Mouse (Mus musculus) adrenal gland, postnatal 14 days (tissue): ENCODE results near the gene Ptbp1. TPM values are rescaled to one million over a fixed set of nuclear protein-coding genes. Genes with fewer than 3 reads are reported as not detected.

Experiments
- DNase-seq: peaks from one replicate; pipeline ENCODE4 v3.0.0; 2021; ENCODE audit warnings: mixed read lengths
- total RNA-seq: library from RNA; stranded (reverse); gene quantifications from 2 replicates; pipeline ENCODE4 v1.2.3, GENCODE M21; 2021

The Ptbp1 gene
- total RNA-seq, 1 experiment from 2014 or later = 302 TPM

DNA sequence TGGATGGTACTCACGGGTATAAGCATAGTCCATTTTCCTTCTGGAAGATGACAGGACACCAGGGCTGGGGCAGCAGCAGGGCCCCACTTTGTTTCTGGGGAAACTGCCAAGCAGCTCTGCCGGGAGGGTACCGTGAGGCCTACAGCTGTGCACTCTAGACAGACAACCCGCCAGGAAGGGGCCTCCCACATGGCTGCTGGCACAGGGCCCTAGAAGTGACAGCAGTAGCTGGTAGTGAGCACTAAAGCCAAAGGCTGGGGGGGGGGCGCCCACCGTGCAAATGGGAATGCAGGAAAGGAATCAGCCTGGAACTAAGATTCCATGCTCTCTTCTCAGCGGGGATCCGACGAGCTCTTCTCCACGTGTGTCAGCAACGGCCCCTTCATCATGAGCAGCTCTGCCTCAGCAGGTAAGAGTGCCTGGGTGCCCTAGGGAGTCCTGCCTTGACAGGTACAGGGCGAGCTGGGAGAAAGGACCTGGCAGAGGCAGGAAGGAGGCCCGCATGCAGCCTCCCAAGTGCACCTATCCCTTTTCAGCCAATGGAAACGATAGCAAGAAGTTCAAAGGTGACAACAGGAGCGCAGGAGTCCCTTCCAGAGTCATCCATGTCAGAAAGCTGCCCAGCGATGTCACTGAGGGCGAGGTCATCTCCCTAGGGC, 4.3 kb downstream of the Ptbp1 start:
- peak; percentile 81 for DNase-seq

GRCm38 (mm10) chr10:79859116-79859515, 4.9 kb downstream of the Ptbp1 start:
- no peak for DNase-seq

GRCm38 (mm10) chr10:79860079-79860911, 6.1 kb downstream of the Ptbp1 start:
- no peak for DNase-seq

- no peak for DNase-seq
Measured at GRCm38 (mm10) chr10:79861230-79862048, 7.2 kb downstream of the Ptbp1 start.

- no peak for DNase-seq
Measured at GRCm38 (mm10) chr10:79862049-79862788, 8.0 kb downstream of the Ptbp1 start.

DNA sequence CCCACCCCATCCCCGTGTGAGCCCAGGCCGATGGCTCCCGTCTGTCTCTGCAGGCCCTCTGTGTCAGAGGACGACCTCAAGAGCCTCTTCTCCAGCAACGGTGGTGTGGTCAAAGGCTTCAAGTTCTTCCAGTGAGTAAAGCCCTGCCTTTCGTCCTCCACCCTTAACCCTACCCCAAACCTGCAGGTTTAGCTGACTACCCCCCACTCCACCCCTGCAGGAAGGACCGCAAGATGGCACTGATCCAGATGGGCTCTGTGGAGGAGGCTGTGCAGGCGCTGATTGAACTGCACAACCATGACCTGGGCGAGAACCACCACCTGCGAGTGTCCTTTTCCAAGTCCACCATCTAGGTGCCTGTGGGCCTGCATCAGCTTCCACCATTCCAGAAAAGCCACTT, 8.7 kb downstream of the Ptbp1 start:
- DNase-seq = no peak

DNA sequence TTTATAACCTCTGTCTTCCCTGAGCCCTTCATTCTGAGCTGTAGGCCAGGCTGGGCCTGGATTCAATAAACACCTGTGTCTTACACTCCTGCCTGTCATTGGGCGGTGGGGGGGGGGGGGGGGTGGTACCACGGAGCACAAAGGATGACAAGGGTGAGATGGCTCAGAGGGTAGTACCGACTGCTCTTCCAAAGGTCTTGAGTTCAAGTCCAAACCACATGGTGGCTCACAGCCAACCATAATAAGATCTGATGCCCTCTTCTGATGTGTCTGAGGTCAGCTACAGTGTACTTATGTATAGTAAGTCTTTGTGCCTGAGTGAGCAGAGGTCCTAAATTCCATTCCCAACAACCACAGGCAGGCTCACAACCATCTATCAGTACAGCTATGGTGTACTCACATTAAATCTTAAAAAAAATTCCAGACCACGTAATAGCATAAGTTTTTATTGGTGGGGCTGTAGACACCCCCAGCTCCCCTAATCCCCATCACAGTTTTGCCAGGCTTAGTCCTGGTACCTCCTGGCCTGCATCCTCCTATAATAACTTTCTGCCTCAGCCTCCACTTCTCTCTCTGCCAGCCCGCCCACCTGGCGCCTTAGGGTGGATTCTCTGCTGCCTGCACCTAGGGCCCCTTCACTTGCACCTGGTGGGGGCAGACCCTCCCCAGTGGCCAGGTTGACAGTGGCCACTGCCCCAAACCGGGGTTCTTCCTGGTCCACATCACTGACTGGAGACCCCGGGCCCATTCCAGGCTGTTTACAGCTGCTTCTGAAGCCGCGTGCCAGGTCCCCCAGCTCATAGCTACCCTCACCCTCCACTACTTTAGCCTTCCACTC, 10.3 kb downstream of the Ptbp1 start:
- no peak for DNase-seq

DNA sequence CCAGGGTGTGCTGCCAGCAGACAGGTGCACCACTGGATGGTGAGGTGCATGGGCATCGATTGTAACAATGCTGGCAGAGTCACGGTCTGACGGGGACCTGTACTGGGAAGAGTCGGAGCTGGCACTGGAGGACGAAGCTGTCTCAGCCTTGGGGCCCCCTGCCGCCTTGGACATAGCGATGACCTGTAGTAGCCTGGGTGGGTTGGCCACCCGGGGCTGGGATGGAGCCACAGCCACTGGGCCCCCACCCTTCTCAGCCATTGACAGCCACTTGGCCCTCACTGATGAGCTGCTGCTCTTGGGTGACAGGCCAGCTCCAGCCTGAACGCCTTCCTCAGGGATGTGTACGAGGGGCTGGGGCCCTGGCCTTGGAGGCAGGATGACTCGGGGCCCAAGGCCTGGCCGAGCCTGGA, 11.0 kb downstream of the Ptbp1 start:
- DNase-seq = peak; percentile 52

- peak; percentile 70 for DNase-seq
Measured at GRCm38 (mm10) chr10:79865801-79866295, 11.6 kb downstream of the Ptbp1 start.

DNA sequence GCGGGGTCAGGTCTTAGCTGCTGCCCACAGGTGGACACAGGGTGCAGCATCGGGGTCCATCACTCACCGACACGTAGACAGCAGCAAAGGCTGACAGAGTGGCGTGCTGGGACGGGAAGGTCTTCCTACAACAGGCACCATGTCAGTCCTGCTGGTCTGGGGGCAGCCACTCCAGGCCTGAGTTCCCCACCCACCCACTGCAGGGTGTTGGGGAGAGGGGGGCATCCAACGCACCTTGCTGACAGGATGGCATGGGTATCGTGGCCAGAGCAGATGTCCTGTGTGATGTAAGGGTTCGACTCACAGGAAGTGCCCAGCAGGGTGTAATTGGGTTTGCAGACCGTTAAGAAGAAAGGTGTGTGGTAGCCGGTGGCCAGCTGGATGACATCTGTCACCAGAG, 12.4 kb downstream of the Ptbp1 start:
- no peak for DNase-seq

DNA sequence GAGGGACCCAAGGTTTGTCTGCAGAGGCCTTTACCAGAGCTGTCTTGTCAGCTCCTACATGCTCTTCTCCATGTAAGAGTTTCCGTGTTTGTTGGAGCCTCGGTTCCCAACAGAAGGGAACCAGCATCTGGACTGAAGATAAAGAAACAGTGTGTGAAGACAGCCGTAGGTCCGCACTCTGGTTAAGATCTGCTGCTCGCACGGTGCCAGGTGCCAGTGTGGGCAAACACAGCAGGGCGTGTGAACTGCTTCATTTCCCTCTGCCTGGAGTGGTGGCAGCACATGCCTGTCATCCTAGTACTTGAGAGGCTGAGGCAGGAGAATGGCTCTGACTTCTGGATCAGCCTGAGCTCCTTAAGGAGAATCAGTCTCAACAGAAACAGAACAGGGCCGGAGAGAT, 17.6 kb downstream of the Ptbp1 start:
- no peak for DNase-seq

GRCm38 (mm10) chr10:79872862-79873261, 18.6 kb downstream of the Ptbp1 start:
- no peak for DNase-seq

GRCm38 (mm10) chr10:79873313-79873712, 19.1 kb downstream of the Ptbp1 start:
- no peak for DNase-seq

- no peak for DNase-seq
Measured at GRCm38 (mm10) chr10:79873715-79874289, 19.6 kb downstream of the Ptbp1 start.

GRCm38 (mm10) chr10:79874290-79874862, 20.1 kb downstream of the Ptbp1 start, which contains the start of the genes Prtn3 and Plppr3:
Prtn3 (plus strand) TSS chr10:79874476.
Plppr3 (minus strand) TSS chr10:79874634.
- peak; percentile 38 for DNase-seq

GRCm38 (mm10) chr10:79877174-79877573, 22.9 kb downstream of the Ptbp1 start:
- DNase-seq = no peak

GRCm38 (mm10) chr10:79877757-79878156, 23.5 kb downstream of the Ptbp1 start:
- DNase-seq = peak; percentile 69

- no peak for DNase-seq
Measured at GRCm38 (mm10) chr10:79879527-79879926, 25.3 kb downstream of the Ptbp1 start.

DNA sequence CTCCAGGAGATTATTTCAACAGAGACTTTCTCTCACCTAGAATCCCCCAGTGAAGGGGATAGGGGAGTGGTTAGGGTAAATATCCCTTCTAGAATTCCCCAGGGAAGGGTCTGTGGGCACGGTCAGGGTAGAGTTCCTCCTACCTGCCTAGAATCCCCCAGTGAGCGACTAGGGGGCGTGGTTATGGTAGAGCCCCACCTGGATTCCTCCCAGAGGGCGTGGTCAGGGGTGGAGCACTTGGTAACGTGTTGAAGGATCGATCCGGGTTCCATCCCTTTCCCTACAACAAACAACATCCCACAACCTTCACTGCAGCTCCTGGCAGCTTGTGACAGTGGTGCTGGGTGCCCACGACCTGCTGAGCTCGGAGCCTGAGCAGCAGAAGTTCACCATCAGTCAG, 26.5 kb downstream of the Ptbp1 start:
- DNase-seq = no peak

GRCm38 (mm10) chr10:79881981-79882380, 27.8 kb downstream of the Ptbp1 start:
- DNase-seq = peak; percentile 59
